Mouse (Mus musculus): ENCODE data around the gene Tcirg1. TPM values are rescaled to one million over a fixed set of nuclear protein-coding genes. Genes with fewer than 3 reads are reported as not detected.

Tcirg1 gene
- polyA plus RNA-seq (2012; rRNA removed), result 69.2 and 71.2 TPM in 2 replicates

GRCm38 (mm10) chr19:3906795-3907786, at the start of gene Tcirg1:
Gene Tcirg1, minus strand, starts transcription at chr19:3907133.
- Histone ChIP-seq H3K27me3 (replicated peaks; ENCODE audit: control insufficient read depth, insufficient read depth, low read length) (no peaks in the 10 kb centered on the region), H3K36me3 (ENCODE audit: control insufficient read depth, insufficient read depth, low read length) (no peaks in the 10 kb centered on the region; the same call in 1 of the 2 replicates), H3K4me1 (ENCODE audit: control insufficient read depth, insufficient read depth, low read length) (peaks cover 14% of the 10 kb centered on the region), H3K4me3 (ENCODE audit: insufficient read depth, low read depth, low read length) (peak within 1 kb of the TSS; percentile 76), H3K27ac (ENCODE audit: insufficient read depth, low read depth, low read length) (peak within 1 kb of the TSS; percentile 57)
- 3% methylated on average over 36 of the region's 36 CpGs for WGBS
- TF ChIP-seq CTCF (conservative IDR thresholded peaks at IDR 0.05; ENCODE audit: insufficient read depth, insufficient read length, low read depth, low read length) (0 out of 2 replicates have a peak, but pooled peaks have one; percentile 3), POLR2A (IDR thresholded peaks at IDR 0.05; ENCODE audit: low read depth, low read length) (peak; percentile 49)
- peak; percentile 94 for DNase-seq

GRCm38 (mm10) chr19:3955804-3956203, 48.9 kb upstream of the Tcirg1 start:
- Histone ChIP-seq H3K27me3 (replicated peaks; ENCODE audit: control insufficient read depth, insufficient read depth, low read length) (no peaks in the 10 kb centered on the region), H3K4me3 (ENCODE audit: insufficient read depth, low read depth, low read length) (no peak overlapping the region), H3K4me1 (ENCODE audit: control insufficient read depth, insufficient read depth, low read length) (peaks cover 10% of the 10 kb centered on the region), H3K27ac (ENCODE audit: insufficient read depth, low read depth, low read length) (peak overlapping the region; percentile 39), H3K36me3 (ENCODE audit: control insufficient read depth, insufficient read depth, low read length) (no peaks in the 10 kb centered on the region)
- peak; percentile 47 for DNase-seq
- no peak for TF ChIP-seq POLR2A (IDR thresholded peaks at IDR 0.05; ENCODE audit: low read depth, low read length)
- TF ChIP-seq CTCF (conservative IDR thresholded peaks at IDR 0.05; ENCODE audit: insufficient read depth, insufficient read length, low read depth, low read length), result no peak
- WGBS, result 57% methylated on average over 4 of the region's 4 CpGs

GRCm38 (mm10) chr19:3955033-3955432, 48.1 kb upstream of the Tcirg1 start:
- Histone ChIP-seq H3K4me1 (ENCODE audit: control insufficient read depth, insufficient read depth, low read length) (peaks cover 12% of the 10 kb centered on the region), H3K4me3 (ENCODE audit: insufficient read depth, low read depth, low read length) (no peak overlapping the region), H3K36me3 (ENCODE audit: control insufficient read depth, insufficient read depth, low read length) (no peaks in the 10 kb centered on the region), H3K27ac (ENCODE audit: insufficient read depth, low read depth, low read length) (no peak overlapping the region), H3K27me3 (replicated peaks; ENCODE audit: control insufficient read depth, insufficient read depth, low read length) (no peaks in the 10 kb centered on the region)
- TF ChIP-seq POLR2A (IDR thresholded peaks at IDR 0.05; ENCODE audit: low read depth, low read length) (no peak), CTCF (conservative IDR thresholded peaks at IDR 0.05; ENCODE audit: insufficient read depth, insufficient read length, low read depth, low read length) (no peak)
- DNase-seq, result peak; percentile 45
- WGBS, result 58% methylated on average over 3 of the region's 3 CpGs

- Histone ChIP-seq H3K27me3 (replicated peaks; ENCODE audit: control insufficient read depth, insufficient read depth, low read length) (no peaks in the 10 kb centered on the region), H3K27ac (ENCODE audit: insufficient read depth, low read depth, low read length) (no peak overlapping the region), H3K4me1 (ENCODE audit: control insufficient read depth, insufficient read depth, low read length) (peaks cover 21% of the 10 kb centered on the region), H3K36me3 (ENCODE audit: control insufficient read depth, insufficient read depth, low read length) (no peaks in the 10 kb centered on the region), H3K4me3 (ENCODE audit: insufficient read depth, low read depth, low read length) (no peak overlapping the region)
- no peak for DNase-seq
- TF ChIP-seq CTCF (conservative IDR thresholded peaks at IDR 0.05; ENCODE audit: insufficient read depth, insufficient read length, low read depth, low read length), result no peak
- no peak for TF ChIP-seq POLR2A (IDR thresholded peaks at IDR 0.05; ENCODE audit: low read depth, low read length)
- 50% methylated on average over 1 of the region's 1 CpGs for WGBS
These were observed 45.2 kb upstream of the Tcirg1 start for GRCm38 (mm10) chr19:3952099-3952498.

GRCm38 (mm10) chr19:3951461-3951860, 44.5 kb upstream of the Tcirg1 start:
- Histone ChIP-seq H3K27me3 (replicated peaks; ENCODE audit: control insufficient read depth, insufficient read depth, low read length) (no peaks in the 10 kb centered on the region), H3K27ac (ENCODE audit: insufficient read depth, low read depth, low read length) (no peak overlapping the region), H3K4me3 (ENCODE audit: insufficient read depth, low read depth, low read length) (no peak overlapping the region), H3K36me3 (ENCODE audit: control insufficient read depth, insufficient read depth, low read length) (no peaks in the 10 kb centered on the region), H3K4me1 (ENCODE audit: control insufficient read depth, insufficient read depth, low read length) (peaks cover 19% of the 10 kb centered on the region)
- no peak for DNase-seq
- TF ChIP-seq CTCF (conservative IDR thresholded peaks at IDR 0.05; ENCODE audit: insufficient read depth, insufficient read length, low read depth, low read length) (no peak), POLR2A (IDR thresholded peaks at IDR 0.05; ENCODE audit: low read depth, low read length) (no peak)

GRCm38 (mm10) chr19:3950331-3950730, 43.4 kb upstream of the Tcirg1 start:
- 74% methylated on average over 3 of the region's 3 CpGs for WGBS
- Histone ChIP-seq H3K27ac (ENCODE audit: insufficient read depth, low read depth, low read length) (peak overlapping the region; percentile 76), H3K36me3 (ENCODE audit: control insufficient read depth, insufficient read depth, low read length) (no peaks in the 10 kb centered on the region), H3K4me1 (ENCODE audit: control insufficient read depth, insufficient read depth, low read length) (peaks cover 23% of the 10 kb centered on the region), H3K27me3 (replicated peaks; ENCODE audit: control insufficient read depth, insufficient read depth, low read length) (no peaks in the 10 kb centered on the region), H3K4me3 (ENCODE audit: insufficient read depth, low read depth, low read length) (no peak overlapping the region)
- TF ChIP-seq POLR2A (IDR thresholded peaks at IDR 0.05; ENCODE audit: low read depth, low read length), result no peak
- no peak for TF ChIP-seq CTCF (conservative IDR thresholded peaks at IDR 0.05; ENCODE audit: insufficient read depth, insufficient read length, low read depth, low read length)
- peak; percentile 82 for DNase-seq

- TF ChIP-seq CTCF (conservative IDR thresholded peaks at IDR 0.05; ENCODE audit: insufficient read depth, insufficient read length, low read depth, low read length) (no peak), POLR2A (IDR thresholded peaks at IDR 0.05; ENCODE audit: low read depth, low read length) (no peak)
- Histone ChIP-seq H3K36me3 (ENCODE audit: control insufficient read depth, insufficient read depth, low read length) (no peaks in the 10 kb centered on the region), H3K27ac (ENCODE audit: insufficient read depth, low read depth, low read length) (peak overlapping the region; percentile 80), H3K4me1 (ENCODE audit: control insufficient read depth, insufficient read depth, low read length) (peaks cover 23% of the 10 kb centered on the region), H3K4me3 (ENCODE audit: insufficient read depth, low read depth, low read length) (no peak overlapping the region), H3K27me3 (replicated peaks; ENCODE audit: control insufficient read depth, insufficient read depth, low read length) (no peaks in the 10 kb centered on the region)
- WGBS, result 70% methylated on average over 14 of the region's 14 CpGs
- peak; percentile 67 for DNase-seq
These were observed 41.6 kb upstream of the Tcirg1 start for GRCm38 (mm10) chr19:3948546-3948945.
